Mouse (Mus musculus): Measurements from ENCODE around the gene Ppp2r5e.

The Ppp2r5e gene

DNA sequence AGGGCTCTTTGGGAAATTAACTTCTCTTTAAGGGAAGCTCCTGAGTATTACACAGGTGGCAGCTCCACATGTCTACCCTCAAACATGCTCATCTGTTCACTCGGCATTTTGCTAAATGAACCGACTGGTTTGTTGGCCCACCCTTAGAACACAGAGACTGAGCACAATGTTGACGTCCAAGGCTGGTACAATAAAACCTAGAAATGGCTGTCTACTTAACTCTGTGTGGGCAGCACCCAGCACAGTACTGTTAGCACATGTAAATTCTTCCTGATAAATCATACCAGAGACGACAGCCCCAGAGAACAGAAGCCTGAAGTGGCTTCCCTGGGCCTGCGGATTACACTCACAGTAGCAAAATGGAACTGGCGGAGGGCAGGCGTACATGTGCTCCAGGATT, 59.5 kb downstream of the Ppp2r5e start:
- no peak for DNase-seq

DNA sequence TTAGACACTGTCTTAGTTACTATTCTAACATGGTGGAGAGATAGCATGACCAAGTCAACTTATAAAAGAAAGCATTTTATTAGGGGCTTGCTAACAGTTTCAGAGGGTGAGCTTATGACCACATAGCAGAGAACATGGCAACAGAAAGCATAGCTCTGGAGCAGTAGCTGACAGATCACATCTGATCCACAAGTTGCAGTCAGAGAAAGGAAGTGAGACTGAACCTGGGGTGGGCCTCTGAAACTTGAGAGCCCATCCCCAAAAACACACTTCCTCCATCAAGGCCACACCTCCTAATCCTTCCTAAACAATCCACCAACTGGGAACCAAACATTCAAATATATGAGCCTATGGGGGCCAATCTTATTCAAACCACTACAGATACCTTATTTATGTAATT, 62.9 kb downstream of the Ppp2r5e start:
- DNase-seq = no peak

DNA sequence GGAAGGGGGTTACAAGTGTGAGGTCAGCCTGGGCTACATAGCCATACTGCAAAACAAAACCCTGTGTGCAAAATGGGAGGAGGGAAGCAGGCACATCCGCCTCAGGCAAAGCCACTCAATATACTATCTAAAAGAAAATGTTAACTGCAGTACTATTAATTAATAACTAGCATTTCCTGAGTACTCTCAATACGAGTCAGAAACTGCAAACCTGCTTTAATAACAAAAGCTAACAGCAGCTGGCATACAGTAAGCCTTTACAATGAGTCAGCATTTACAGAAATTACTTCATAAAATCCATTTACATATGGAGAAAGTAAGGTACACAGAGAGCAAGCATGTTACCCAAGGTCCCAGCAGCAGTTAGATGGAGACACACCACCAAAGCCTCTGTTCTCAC, 64.2 kb downstream of the Ppp2r5e start:
- DNase-seq = peak; percentile 34

DNA sequence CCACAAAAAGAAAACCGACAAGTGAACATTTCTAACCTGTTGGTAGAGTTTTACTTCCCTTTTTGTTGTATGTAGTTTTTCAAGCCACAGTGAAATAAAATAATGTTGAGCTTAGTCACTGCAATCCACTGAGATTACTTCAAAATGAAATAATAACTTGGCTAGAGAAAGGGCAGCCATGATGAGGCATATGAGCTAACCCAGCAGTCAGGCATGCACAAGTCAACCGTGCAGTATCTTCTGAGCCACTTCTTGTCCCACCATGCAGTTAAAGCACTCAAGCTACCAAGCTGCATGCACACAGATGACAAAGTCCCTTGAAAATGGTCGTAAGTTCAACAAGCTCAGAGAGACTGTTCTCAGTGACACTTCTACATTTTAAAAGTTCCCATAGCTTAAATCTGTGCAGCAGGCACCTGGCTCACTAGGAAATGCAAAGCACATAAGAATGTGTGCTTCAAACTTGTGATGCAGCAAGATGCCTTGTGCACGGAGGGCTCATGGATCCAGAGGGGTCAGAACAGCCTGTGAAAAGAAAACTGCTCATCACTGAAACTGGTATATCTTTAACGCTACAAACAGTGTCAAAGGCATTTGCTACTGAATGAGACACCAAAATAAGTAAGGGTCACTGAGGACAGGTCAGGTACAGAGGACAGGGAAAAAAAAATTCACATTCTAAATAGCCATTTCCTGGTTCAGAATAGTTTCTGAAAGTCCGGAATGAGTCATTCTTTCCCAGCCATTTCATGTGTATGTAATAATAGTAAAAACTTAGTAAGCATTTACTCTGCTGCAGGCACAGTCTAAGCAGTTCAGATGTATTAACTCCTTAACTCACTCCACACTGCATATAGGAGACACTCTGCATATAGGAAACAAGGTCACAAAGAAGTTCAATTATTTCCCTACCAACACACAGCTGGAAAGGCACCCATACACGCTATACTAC, 66.9 kb downstream of the Ppp2r5e start:
- DNase-seq = no peak

DNA sequence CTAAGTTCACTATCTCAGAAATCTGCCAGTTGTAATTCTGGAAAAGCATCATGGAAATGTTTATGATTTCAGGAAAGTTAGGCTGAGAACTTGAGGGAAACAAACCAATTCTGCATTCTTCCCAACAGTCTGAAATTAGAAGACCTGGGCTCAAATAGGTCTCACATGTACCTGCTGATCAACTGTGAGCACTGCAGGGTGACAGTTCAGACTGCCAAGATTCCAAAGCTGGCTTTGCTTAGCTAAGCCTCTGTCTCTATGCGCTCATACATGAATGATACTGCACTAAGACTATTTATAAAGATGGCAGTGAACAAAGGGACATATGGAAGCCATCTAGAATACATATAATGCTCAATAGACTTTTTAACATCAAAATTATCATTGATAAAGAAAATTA, 67.7 kb downstream of the Ppp2r5e start:
- no peak for DNase-seq

DNA sequence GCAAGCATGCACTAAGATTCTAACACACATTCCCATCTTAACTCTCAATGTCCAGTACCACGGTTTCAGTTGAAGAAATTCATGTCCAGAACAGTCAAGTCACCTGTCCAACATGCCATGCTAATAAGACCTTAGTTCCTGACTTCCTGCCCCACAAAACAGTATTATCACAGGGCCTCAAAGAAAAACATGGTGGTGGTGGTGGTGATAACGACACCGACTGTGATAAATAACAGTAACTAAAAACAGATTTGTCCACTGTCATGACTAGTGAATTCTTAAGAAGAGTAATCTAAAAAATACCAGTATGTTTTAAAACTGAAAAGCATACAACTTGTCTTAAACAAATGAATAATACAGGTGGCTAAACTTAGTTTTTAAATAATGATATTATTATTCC, 71.8 kb downstream of the Ppp2r5e start:
- no peak for DNase-seq

DNA sequence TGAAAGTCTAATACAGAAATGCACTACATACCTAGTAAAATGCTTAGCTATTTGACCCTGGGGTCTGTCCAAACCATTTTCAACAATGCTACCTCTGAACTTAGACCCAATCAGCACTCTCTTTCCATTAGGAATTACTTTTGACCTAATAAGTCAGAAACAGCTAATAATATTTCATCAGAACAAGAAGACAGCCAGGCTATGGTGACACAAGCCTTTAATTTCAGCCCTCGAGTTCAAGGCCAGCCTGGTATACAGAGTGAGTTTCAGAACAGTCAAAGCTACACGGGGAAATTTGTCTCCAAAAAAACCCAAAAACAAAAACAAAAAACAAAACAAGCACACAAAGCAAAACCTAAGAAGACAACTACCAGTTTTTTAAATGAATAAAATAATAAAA, 73.1 kb downstream of the Ppp2r5e start:
- no peak for DNase-seq

DNA sequence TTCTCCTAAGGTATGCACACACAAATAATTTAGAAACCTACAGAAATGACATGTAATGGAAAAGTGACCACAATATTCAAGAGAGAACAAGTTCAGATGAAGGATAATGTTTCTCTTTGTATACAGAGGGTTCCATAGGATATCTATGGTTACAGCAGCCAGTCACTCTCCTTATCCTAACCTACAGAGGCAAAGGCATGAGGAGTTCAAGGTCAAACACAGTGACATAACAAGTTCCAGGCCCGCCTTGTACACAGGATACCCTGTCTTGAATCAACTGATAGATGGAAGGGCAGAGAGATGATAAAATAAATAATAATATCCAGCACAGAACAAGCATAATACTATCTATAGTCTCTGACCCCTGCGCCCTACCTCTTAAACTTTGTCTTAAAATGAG, 73.7 kb downstream of the Ppp2r5e start:
- DNase-seq = no peak

DNA sequence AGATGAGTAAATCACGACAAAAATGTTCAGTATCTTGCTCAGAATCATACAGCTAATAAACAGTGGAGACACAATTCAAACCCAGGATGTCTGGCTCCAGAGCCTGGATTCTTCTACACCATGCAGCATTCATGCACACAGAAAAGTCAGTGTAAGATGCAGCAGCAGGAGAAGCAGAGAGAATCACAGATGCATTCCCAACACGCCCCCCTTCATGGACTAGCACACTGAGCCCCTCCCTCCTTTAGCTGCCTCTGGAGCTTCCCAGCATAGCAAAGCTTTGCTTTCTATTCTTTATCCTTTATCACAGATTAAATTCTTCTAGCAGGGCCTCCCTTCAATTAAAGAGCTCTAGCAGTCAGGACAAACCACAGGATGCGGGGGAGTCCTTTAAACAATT, 75.7 kb downstream of the Ppp2r5e start:
- no peak for DNase-seq

DNA sequence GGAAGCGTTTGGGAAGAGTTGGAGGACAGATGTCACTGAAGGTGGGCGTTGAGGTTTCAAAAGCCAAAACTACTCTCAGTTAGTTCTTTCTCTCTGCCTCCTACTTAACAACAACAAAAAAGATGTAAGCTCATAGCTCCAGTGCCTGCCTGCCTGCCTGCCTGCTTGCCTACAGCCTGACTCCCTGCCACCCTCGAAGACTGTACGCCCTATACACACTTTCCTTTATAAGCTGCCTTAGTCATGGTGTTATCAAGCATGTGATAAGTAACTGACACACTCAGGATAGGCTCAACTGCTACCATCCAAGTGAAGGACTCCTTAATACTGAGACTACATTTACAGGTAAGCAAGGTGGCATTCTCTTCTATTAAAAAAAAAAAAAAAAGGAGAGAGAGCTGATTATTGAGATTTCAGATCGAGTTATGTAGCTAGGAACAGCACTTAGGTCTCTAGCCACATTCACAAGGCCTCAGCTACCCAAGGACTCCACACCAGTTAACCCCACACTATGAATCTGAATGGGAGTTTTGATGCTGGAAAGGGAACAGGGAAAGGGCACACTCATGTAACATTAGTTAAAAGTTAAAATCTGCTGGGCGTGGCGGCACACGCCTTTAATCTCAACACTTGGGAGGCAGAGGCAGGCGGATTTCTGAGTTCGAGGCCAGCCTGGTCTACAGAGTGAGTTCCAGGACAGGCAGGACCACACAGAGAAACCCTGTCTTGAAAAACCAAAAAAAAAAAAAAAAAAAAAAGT, 76.7 kb downstream of the Ppp2r5e start:
- no peak for DNase-seq

DNA sequence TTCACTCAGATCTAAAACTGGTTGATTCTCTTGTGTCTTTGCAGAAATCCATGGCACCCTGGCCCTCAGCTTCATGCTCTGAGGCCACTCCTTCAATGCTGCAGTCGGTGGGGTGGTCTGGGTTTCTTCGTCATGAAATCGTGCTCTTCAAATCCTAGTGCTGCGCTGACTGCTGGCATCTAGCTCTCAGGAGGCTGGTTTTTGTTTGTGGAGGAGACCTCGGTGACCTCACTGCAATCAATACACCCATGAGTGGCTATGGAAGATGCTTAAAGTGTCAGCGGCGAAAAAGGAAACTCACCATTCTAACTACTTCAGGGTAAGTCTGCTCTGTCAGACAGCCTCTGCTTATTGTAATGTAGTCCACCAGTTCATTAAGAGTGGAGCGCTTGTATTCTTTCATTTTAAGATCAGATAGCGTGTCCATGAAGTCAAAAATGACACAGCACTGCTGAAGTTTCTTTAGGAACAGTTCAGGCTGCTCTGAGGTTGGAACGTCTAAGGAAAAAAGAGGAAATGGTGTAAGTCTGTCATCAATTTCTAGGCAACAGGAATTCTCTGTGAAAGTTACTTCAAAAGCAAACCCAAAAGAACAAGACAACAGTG, 80.6 kb downstream of the Ppp2r5e start:
- no peak for DNase-seq

DNA sequence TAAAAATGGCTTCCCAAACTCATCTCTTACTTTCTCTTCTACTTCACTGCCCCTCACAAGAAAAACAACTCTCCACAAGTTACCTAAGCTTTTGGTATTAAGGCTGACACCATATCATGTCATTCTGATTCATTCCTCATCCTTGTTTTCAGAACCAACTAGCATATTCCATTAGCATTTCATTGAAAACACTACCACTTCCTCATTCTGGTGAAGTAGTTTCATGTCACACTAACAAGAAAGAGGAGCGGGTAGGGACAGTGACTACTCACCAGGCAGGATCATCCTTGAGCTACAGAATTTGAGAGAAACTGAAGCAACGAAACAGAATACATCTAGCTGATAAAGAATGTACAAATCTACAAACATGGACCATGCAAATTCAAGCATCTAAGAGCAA, 84.5 kb downstream of the Ppp2r5e start:
- no peak for DNase-seq

DNA sequence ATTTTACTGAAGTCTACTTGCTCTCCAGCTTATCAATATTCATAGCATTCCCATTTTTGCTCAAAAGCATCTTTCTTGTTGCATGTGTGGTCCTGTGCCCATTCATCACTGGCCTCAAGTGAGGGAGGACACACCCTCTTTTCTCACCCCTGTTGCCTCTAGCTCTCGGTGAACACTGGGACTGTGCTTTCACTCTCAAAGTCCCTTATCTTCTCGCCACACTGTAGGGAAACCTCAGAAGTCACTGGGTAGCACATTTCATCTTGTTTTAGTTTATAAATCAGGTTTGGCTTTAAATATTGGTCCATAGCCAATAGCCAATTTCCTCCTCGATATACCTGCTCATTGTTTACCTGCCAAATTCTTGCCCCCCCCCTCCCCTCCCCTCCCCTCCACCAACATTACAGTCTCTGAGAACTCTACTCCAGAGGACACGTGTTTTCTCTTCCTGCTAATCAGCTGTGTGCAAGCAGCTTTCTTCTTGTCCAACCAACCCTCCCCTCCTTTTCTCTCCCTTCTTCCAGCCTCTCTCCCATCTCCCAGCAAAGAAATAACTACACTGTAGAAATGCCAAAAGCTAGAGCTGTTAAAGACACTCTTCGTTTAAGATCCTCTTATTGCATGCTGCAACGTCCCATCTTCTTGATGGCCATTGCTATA, 90.9 kb downstream of the Ppp2r5e start:
- DNase-seq = no peak

DNA sequence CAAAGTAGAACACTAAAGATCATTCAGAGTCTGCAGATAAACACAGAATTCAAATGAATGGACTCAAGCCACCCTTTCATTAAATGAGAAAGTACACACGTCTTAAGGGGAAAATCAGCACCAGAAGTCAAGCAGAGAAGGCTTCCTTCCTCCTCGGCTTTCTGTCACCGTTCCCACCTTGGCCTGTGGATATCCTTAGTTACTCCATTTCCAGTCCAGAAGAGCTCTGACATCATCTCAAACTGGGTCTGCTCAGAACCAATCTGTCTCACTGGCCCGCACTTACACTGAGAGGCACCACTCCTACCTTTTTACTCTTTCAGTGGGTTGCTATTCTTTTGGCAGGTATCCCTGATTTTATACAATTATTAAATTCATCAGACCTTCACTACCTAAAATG, 93.4 kb downstream of the Ppp2r5e start:
- DNase-seq = no peak

DNA sequence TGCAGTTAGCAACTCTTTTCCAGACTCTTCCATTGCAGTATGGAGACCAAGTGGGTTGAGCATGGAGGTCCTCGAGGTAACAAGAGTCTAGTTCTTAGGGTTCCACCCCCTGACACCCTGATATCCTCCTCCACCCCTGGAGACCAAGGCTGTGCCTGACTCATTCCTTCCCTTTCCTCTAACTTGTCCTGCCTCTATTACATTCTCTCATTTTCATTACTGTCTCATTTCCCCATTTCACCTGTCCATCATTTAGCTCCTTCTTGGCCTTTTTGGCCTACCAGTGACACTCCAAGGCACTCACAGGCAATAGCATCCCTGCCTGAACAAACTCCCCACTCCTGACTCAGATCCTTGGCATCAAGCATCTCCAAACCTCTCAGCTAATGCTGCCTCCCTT, 98.3 kb downstream of the Ppp2r5e start:
- DNase-seq = no peak

DNA sequence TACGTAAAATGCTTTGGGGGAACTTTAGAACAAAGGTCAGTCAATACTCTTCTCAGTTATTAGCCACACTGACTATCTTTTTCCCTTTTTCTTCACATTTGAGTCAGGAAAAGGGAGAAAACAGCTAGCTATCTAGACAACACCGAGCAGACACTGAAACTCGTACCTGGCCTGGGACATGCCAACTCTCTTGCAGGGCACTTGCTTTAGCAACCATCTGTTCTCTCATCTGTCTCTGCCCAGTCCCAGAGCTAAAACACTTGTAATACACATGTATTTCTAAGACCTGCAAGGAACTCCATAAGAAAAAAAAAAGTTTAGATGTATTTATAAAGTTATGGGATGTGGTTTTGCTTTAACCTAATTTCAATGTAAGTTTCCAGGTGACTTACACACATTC, 100.4 kb downstream of the Ppp2r5e start:
- DNase-seq = no peak

DNA sequence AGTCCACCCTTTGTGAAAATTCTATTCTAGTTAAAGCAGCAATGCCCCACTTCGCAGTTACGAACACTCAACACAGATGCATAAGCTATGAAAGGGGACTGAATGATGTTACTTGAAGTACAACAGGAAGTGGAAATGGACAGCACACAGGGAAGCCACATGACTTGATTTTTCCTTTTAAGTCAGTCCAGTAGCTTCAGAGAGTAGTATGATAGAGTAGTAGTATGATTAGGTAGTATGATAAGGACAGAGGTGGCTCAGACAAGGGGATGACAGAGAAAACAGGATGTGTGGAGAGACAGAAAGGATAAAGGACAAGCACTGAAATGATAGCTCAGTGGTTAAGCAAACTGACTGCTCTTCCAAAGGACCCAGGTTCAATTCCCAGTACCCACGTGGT, 101.4 kb downstream of the Ppp2r5e start:
- no peak for DNase-seq

DNA sequence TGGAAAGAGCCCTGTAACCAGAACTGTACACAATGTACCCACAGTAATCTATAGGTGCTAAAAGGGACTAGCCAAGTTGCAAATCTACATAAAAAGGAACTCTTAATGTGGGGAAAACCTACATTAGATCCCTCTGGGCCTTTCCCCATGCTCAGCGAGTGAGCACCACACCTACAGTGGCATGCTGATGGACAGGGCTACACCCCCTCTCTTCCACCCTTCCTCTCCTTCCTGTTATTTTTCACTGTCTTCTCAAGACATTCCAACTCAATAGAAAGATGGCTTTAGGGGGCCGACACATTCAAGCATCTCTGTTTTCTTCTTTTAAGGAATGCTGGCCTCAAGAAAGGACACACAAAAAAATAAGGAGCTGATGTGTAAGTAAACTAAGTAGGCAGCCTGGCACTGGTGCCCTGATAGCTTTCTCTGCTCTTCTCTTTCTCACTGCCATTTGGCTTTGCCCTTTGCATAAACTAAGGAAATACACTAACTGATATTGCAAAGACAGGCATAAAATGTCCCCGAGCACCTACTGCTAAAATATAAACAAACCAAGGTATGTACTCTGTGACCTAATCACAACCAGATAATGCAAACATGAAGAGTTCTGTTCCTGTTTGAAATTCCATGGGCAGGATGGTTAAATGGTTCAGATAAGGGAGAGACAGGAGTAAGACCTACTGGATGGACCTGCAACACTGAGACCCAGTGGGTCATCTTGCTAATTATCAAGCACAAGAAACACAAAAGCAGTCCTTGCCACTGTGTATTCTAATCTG, 103.3 kb downstream of the Ppp2r5e start:
- no peak for DNase-seq

DNA sequence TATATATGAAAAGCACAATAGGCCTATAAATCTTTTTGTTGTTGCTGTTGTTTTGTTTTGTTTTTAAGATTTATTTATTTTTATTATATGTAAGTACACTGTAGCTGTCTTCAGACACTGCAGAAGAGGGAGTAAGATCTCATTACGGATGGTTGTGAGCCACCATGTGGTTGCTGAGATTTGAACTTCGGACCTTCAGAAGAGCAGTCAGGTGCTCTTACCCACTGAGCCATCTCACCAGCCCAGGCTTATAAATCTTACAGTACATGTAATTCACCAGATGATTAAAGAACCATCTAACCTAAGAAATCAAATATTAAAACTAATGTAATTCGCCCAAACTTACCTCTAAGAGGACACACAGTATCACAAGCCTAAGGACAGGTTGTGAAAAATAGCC, 103.9 kb downstream of the Ppp2r5e start:
- peak; percentile 44 for DNase-seq

DNA sequence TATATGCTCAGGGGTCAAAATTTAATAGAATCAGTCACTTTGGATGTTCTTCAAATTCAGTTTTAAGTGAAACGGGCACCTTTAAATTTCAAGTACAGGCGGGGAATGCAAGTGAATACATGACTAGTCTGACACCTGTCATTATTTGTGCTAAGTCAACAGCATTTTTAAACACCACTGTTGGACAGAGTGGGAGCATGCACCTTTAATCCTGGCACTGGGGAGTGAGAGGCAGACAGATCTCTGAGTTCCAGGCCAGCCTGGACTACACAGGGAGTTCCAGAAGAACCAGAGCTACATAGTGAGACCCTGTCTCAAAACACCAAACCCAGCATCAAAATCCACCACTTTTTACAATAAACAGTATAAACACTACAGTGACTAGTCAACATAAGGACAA, 108.5 kb downstream of the Ppp2r5e start:
- no peak for DNase-seq

DNA sequence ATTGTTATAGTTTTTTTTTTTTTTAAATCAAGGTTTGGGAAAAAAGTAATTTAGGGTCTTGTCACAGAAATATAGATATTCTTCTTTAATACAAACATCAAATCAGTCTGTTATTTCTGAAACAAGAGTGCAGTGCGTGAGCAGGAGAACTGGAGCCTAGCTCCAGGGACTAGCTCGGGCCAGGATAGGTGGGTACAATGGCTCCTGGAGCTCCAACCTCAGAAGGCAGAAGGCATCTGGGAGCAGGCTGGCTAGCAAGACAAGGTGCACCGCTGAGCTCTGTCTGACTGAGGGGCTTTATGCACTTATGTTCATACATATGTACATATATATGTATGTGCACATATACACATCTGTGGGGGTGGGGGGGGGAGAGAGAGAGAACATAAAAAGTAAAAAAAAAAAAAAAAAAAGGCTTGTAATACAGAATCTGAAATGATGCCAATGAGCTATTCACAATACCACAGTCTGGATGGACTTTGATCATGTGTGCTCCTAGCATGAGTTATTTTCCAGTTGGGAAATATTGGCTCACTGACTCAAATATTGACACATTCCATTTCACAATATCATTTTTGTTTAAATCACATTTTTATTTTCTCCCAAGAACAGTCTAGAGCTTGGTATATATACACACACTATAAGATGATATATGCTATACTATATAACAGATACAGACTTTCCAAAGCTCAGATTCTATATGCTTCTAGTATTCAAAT, 109.3 kb downstream of the Ppp2r5e start:
- DNase-seq = no peak

DNA sequence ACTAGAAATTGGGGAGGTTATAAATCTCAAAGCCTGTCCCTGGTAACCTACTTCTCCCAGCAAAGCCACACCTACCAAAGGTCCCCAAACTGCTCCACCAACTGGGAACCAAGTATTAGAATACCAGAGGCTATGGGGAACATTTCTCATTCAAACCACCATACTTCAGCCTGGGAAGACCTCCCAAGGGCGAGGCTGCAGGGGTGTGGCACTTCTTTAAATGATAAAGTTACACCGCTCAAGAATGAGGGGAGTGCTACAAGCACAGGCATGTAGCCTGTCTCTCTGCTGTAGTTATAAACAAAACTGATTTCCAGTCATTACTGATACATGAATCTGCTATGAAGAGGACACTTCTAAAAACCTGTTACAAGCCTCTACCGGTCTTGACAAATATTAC, 113.3 kb downstream of the Ppp2r5e start:
- DNase-seq = no peak

All from kidney, adult 11 months (tissue).